Mouse (Mus musculus) kidney, postnatal 14 days (tissue): ENCODE results near the gene Rpl23a.

ENCODE experiments used
- DNase-seq: peaks from one replicate; pipeline ENCODE4 v3.0.0; 2022; ENCODE audit warnings: mixed read lengths

The Rpl23a gene

GRCm38 (mm10) chr11:78138023-78138422, 45.4 kb downstream of the Rpl23a start:
- no peak for DNase-seq

- DNase-seq = no peak
Measured at GRCm38 (mm10) chr11:78137584-78137983, 45.8 kb downstream of the Rpl23a start.

- DNase-seq = no peak
Measured at GRCm38 (mm10) chr11:78136132-78136531, 47.3 kb downstream of the Rpl23a start.

- DNase-seq = peak; percentile 48
Measured at GRCm38 (mm10) chr11:78135314-78135713, 48.1 kb downstream of the Rpl23a start.

GRCm38 (mm10) chr11:78134344-78134743, 49.0 kb downstream of the Rpl23a start:
- DNase-seq = no peak

- DNase-seq = no peak
Measured at GRCm38 (mm10) chr11:78133915-78134314, 49.5 kb downstream of the Rpl23a start.
